Mouse (Mus musculus): Measurements from ENCODE around the gene Slc9a5.

Gene Slc9a5

GRCm38 (mm10) chr8:105347428-105348221 is 1.0 kb upstream of the Slc9a5 start, which contains the start of gene Fhod1:
Fhod1 (minus strand) TSS chr8:105347953.
- in situ Hi-C loops (cut with MboI; ENCODE audit: low pct_unique_long_range_greater_than_20kb in 1 of 2, low sequenced_read_pairs in 2 of 2, unreplicated experiment in 1 of 2): no loop called here

GRCm38 (mm10) chr8:105349096-105349771 is 591 bp downstream of the Slc9a5 start:
- in situ Hi-C loops (cut with MboI; ENCODE audit: low pct_unique_long_range_greater_than_20kb in 1 of 2, low sequenced_read_pairs in 2 of 2, unreplicated experiment in 1 of 2): no loop called here

- in situ Hi-C loops (cut with MboI; ENCODE audit: low pct_unique_long_range_greater_than_20kb in 1 of 2, low sequenced_read_pairs in 2 of 2, unreplicated experiment in 1 of 2): no loop called here
Observed at GRCm38 (mm10) chr8:105350186-105350585, 1.5 kb downstream of the Slc9a5 start.

- in situ Hi-C loops (cut with MboI; ENCODE audit: low pct_unique_long_range_greater_than_20kb in 1 of 2, low sequenced_read_pairs in 2 of 2, unreplicated experiment in 1 of 2): no loop called here
Observed at GRCm38 (mm10) chr8:105353583-105354135, 5.0 kb downstream of the Slc9a5 start.

GRCm38 (mm10) chr8:105354549-105354948 is 5.9 kb downstream of the Slc9a5 start:
- in situ Hi-C loops (cut with MboI; ENCODE audit: low pct_unique_long_range_greater_than_20kb in 1 of 2, low sequenced_read_pairs in 2 of 2, unreplicated experiment in 1 of 2): no loop called here

GRCm38 (mm10) chr8:105355179-105356024 is 6.8 kb downstream of the Slc9a5 start:
- in situ Hi-C loops (cut with MboI; ENCODE audit: low pct_unique_long_range_greater_than_20kb in 1 of 2, low sequenced_read_pairs in 2 of 2, unreplicated experiment in 1 of 2): no loop called here

- in situ Hi-C loops (cut with MboI; ENCODE audit: low pct_unique_long_range_greater_than_20kb in 1 of 2, low sequenced_read_pairs in 2 of 2, unreplicated experiment in 1 of 2): no loop called here
Observed at GRCm38 (mm10) chr8:105356681-105357080, 8.0 kb downstream of the Slc9a5 start.

GRCm38 (mm10) chr8:105359208-105359607 is 10.6 kb downstream of the Slc9a5 start:
- in situ Hi-C loops (cut with MboI; ENCODE audit: low pct_unique_long_range_greater_than_20kb in 1 of 2, low sequenced_read_pairs in 2 of 2, unreplicated experiment in 1 of 2): no loop called here

GRCm38 (mm10) chr8:105359646-105360045 is 11.0 kb downstream of the Slc9a5 start:
- in situ Hi-C loops (cut with MboI; ENCODE audit: low pct_unique_long_range_greater_than_20kb in 1 of 2, low sequenced_read_pairs in 2 of 2, unreplicated experiment in 1 of 2): no loop called here

GRCm38 (mm10) chr8:105361751-105362702 is 13.4 kb downstream of the Slc9a5 start:
- in situ Hi-C loops (cut with MboI; ENCODE audit: low pct_unique_long_range_greater_than_20kb in 1 of 2, low sequenced_read_pairs in 2 of 2, unreplicated experiment in 1 of 2): no loop called here

GRCm38 (mm10) chr8:105367107-105367506 is 18.5 kb downstream of the Slc9a5 start:
- in situ Hi-C loops (cut with MboI; ENCODE audit: low pct_unique_long_range_greater_than_20kb in 1 of 2, low sequenced_read_pairs in 2 of 2, unreplicated experiment in 1 of 2): no loop called here

GRCm38 (mm10) chr8:105372473-105372872 is 23.8 kb downstream of the Slc9a5 start:
- in situ Hi-C loops (cut with MboI; ENCODE audit: low pct_unique_long_range_greater_than_20kb in 1 of 2, low sequenced_read_pairs in 2 of 2, unreplicated experiment in 1 of 2): no loop called here

GRCm38 (mm10) chr8:105373032-105373431 is 24.4 kb downstream of the Slc9a5 start, which contains the start of gene Plekhg4:
Plekhg4 (plus strand) TSS chr8:105373274.
- in situ Hi-C loops (cut with MboI; ENCODE audit: low pct_unique_long_range_greater_than_20kb in 1 of 2, low sequenced_read_pairs in 2 of 2, unreplicated experiment in 1 of 2): no loop called here

- in situ Hi-C loops (cut with MboI; ENCODE audit: low pct_unique_long_range_greater_than_20kb in 1 of 2, low sequenced_read_pairs in 2 of 2, unreplicated experiment in 1 of 2): no loop called here
Observed at GRCm38 (mm10) chr8:105374513-105374966, 25.9 kb downstream of the Slc9a5 start.

GRCm38 (mm10) chr8:105378673-105379072 is 30.0 kb downstream of the Slc9a5 start:
- in situ Hi-C loops (cut with MboI; ENCODE audit: low pct_unique_long_range_greater_than_20kb in 1 of 2, low sequenced_read_pairs in 2 of 2, unreplicated experiment in 1 of 2): no loop called here

GRCm38 (mm10) chr8:105380308-105380707 is 31.7 kb downstream of the Slc9a5 start:
- in situ Hi-C loops (cut with MboI; ENCODE audit: low pct_unique_long_range_greater_than_20kb in 1 of 2, low sequenced_read_pairs in 2 of 2, unreplicated experiment in 1 of 2): no loop called here

GRCm38 (mm10) chr8:105384070-105384469 is 35.4 kb downstream of the Slc9a5 start:
- in situ Hi-C loops (cut with MboI; ENCODE audit: low pct_unique_long_range_greater_than_20kb in 1 of 2, low sequenced_read_pairs in 2 of 2, unreplicated experiment in 1 of 2): no loop called here

All from mouse embryonic stem cell (cell line).